Mouse (Mus musculus) activated CD4-positive, CD25-positive, alpha-beta regulatory T cell, adult 9 weeks (primary cell): ENCODE results near the gene Olfr398. TPM values are rescaled to one million over a fixed set of nuclear protein-coding genes. Genes with fewer than 3 reads are reported as not detected.

Experiments
- polyA plus RNA-seq: library from polyadenylated mRNA; unstranded; fragments of 100-300 nt; shearing (Covaris generic); gene quantifications from one replicate; pipeline ENCODE4 v1.2.1, GENCODE M21; 2017

Gene Olfr398
- polyA plus RNA-seq = not detected

DNA sequence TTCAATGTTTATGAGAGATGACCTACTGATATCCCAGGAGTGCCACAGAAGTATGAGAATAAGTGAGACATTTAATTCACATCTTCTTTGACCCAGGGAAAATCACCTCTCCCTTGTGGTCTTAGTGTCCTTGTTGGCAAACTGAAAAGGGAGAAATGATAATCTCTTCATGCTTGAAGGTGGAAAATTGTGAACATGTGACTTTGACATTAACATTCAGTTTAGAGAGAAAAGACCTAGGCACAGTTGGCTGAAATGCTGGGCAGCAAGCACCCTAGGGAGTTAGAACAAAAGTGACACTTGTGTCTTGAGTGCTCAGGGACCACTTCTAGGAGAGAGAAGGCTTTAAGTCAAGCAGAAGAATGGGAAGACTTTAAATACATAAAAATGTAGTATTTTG, at the start of gene Olfr398:
Gene Olfr398 (minus strand): TSS at position 101 of the 400 bp plus-strand sequence.

DNA sequence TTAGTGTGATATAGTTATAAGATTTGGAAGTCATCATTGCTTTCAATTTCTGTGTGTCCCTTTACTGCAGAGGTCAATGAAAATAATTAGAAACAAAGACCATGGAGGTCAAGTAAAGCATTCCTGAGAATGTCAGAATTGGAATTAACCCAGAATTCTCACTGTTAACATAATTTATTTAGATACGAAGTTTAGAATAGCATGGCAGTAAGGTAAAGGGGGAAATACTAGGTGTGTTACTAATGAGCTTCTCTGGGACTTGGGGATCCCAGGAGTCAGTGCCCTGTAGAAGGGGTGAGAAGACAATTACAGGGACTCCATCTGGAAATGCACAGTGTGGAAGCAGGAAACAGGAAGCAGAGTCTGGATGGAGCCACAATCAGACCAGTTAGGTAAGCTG, 29.7 kb downstream of the Olfr398 start, which contains the start of gene Olfr397:
Gene Olfr397 (plus strand): TSS at position 301 of the 400 bp plus-strand sequence.

DNA sequence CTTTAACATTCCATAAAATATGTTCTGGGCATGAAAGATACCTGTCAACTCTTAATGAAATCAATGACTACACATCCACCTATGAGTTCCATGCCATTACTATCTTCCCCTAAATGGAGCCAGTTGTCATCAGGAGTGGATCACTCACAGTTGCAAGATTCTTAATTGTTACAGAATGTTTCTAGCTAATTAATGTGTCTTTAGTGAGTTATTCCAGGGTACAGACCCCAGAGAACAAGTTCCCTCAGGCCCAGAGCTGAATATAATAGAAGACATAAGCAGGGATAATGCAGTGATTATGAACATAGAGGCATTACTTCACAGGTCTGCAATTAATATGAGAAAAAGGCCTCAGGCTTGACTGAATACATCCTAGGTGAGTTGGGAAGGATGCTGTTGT, 53.8 kb downstream of the Olfr398 start, which contains the start of gene Olfr23:
Gene Olfr23 (plus strand): TSS at position 301 of the 400 bp plus-strand sequence.

Other genes starting within 250 kb of the Olfr398 start
- not detected for gene Olfr389, start 209.7 kb downstream of the Olfr398 start, polyA plus RNA-seq
- gene Olfr390, start 207.4 kb downstream of the Olfr398 start, polyA plus RNA-seq = not detected
- not detected for gene Olfr391-ps, start 187.4 kb downstream of the Olfr398 start, polyA plus RNA-seq
- gene Olfr392, start 173.4 kb downstream of the Olfr398 start, polyA plus RNA-seq = not detected
- gene Olfr393, start 139.0 kb downstream of the Olfr398 start, polyA plus RNA-seq = not detected
- not detected for gene Olfr394, start 99.6 kb downstream of the Olfr398 start, polyA plus RNA-seq
- gene Olfr395, start 81.1 kb downstream of the Olfr398 start, polyA plus RNA-seq = not detected
- gene Olfr23, start 53.7 kb downstream of the Olfr398 start, polyA plus RNA-seq = not detected
- not detected for gene Olfr397, start 29.6 kb downstream of the Olfr398 start, polyA plus RNA-seq
- gene Olfr139, start 66.1 kb upstream of the Olfr398 start, polyA plus RNA-seq = not detected
- gene Olfr399, start 66.2 kb upstream of the Olfr398 start, polyA plus RNA-seq = not detected
- gene Zfp616, start 79.5 kb upstream of the Olfr398 start, polyA plus RNA-seq = not detected
- gene Olfr401, start 123.3 kb upstream of the Olfr398 start, polyA plus RNA-seq = not detected
- gene Olfr402, start 163.1 kb upstream of the Olfr398 start, polyA plus RNA-seq = not detected
- gene Olfr403, start 195.8 kb upstream of the Olfr398 start, polyA plus RNA-seq = not detected
- gene Olfr43, start 221.0 kb upstream of the Olfr398 start, polyA plus RNA-seq = not detected